Mouse (Mus musculus) frontal cortex, postnatal 10 days (tissue): ENCODE data around the gene Kdm5b.

Source experiments
- DNase-seq, 2 experiments: peaks; one replicate each; pipeline ENCODE4 v3.0.0; 2022; ENCODE audit warnings: low spot score in 2 of 2, mixed read lengths in 1 of 2

Kdm5b gene

DNA sequence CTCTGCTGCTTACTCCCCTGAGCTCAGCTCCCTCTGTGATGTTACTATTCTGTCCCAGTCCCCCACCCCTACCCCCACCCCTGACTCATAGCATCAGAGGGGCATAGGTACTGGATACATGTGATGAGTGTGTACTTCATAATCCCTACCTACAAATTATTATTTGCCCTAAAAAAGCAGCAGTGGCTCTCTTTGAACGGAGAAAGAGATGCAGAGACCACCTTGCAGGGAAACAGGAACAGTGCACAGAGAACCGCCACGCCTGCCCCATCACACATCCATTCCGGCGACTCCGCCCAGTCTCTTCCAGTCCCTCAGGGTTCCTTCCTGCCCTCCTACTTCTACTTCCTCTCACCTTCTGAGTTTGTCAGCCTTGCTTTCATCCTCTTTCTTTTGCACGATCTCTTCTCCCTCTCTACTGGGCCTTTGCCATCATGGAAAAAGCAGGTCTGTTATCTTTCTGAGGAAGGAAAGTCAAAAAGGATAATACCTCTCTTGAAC is 10.3 kb upstream of the Kdm5b start, which contains the start of gene Mgat4e:
Mgat4e (minus strand) TSS at position 51 of the 501 bp plus-strand sequence.
- DNase-seq = no peak

DNA sequence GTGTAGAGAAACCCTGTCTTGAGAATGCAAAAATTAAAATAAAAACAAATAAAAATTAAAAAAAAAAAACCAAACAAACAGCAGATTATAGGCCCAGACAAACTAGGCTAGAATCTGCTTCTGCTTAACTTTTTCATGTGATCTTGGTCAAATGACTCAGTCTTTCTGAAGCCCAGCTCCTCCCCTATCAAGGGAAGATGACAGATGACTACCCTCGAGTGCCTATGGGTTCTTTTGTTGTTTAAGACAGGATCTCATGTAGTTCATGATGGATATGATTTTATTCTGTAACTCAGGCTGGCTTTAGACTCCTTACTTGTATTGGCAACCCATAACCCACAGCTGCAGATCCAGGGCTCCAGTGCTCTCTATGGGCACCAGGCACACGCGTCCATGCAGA is 8.1 kb upstream of the Kdm5b start:
- no peak for DNase-seq

DNA sequence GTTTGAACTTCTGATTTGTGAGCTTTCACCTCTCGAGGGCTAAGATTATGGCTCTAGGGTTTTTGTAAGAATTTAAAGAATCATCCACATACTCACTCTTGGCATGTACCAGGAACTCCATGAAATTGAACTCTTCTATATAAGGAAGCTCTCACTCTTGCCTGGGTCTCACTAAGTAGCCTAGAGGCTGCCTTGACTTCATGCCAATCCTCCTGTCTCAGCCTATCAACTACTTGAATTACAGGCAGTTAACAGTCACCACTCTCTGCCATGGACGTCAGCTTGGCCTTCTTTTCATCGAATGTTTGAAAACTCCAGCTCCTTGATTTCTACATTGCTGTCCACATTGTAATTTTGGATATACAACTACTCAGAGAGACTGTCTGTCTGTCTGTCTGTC is 7.6 kb upstream of the Kdm5b start:
- DNase-seq = no peak

DNA sequence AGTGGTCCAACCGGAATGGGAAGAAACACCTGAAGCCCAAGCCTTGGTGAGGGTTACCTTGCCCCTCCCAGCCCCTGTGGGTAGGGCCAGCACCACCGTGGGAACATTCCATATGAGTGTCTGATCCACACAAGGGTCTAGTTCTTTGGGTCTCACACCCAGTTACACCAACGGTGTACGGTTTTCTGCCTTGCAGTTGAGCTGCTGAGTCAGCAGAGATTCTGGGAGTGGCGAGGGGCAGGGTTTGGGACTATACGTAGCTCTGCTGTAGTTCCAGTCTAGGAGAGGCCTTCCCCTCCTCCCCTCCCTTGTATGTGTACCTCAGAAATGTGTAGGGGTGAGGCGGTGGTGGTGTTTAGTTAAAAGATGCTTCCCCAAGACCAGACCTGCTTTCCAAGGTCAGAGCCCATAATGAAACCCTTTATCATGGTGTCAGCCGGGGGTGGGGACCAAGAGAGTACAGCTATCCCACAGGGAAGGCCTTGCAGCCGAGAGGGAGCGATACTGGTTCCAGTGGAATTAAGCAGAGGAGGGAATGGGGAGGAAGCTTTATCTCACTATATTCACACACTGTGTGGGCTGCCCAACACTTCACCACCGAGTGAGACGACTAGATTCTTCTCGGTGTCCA is 4.6 kb upstream of the Kdm5b start:
- no peak for DNase-seq

DNA sequence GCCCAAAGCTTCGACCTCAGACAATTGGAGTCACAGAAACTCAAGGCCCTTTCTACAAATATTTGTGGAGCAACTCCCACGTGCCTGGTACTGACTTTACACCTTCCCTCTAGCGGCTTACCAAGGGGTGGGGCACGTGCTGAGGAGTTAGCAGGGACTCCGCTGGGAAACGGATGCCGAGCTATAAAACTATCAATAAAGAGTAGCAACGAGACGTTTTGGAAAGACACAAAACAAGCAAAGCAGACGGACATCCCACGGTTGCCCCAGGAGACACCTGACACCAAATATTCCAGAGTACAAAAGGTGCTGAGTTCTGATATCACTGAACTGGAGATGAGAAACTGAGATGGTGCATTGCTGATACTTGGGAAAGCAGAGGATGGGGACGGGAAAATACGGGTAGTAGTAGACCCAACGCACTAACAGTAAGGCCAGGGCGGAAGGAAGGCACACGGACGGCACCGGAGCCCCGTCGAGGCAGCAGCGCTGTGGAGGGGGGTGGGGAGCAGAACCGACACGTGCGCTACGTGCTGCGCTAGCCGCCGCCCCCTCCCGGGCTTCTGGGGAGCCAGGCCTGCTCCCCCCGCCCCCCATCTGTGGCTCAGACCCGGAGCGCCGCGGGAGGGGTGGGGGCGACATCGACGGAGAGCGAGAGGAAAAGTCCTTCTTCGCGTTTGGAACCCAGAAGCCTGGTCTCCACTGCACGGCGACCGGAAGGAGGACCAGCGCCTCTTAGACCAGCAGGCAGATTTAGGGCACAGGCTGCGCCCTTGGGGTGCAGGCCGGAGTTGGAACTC is 3.9 kb upstream of the Kdm5b start:
- peak; percentile 66 to 69 for DNase-seq

DNA sequence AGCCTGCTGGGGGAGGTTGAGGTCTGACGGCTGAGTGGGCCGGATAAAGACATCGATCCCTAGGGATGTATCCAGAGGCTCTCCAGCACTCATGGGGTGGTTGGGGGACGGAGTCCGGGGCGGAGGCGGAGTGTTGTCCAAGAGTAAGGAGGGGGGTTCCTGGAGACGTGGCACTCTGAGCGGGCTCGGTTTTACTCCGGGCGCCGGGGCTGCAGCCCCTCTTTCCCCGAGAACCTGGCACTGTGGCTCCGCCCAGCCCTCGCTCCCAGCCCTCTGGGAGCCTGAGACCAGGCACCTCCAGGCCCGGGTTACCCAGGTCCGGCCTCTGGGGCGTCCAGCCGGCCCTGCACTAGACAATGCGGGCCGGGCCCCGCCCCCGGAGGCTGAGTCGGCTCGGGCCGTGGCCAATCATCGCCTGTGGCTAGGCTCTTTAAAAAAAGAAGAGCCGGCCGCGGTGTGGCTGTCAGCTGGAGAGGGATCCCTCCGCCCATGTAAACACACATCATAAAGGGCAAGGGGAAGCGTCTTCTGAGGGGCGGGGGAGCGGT is 3.2 kb upstream of the Kdm5b start:
- DNase-seq = peak; percentile 92 to 94

DNA sequence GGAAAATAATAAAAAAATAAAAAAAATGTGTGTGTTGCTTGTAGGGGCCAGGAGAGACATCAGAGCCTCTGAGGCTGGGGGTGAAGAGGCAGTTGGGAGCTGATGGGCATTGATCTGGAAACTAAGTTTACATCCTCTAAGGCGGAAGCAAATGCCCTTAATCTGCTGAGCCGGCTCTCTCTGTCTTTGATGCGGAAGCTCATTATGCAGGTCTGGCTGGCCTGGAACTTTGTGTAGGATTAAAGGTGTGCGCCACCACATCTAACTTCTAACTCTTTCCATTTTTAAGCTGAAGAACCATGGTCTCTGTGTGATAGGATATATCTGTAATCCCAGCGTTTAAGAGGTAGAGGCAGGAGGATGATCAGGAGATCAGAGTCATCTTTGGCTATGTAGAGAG is 1.5 kb upstream of the Kdm5b start:
- DNase-seq = no peak

DNA sequence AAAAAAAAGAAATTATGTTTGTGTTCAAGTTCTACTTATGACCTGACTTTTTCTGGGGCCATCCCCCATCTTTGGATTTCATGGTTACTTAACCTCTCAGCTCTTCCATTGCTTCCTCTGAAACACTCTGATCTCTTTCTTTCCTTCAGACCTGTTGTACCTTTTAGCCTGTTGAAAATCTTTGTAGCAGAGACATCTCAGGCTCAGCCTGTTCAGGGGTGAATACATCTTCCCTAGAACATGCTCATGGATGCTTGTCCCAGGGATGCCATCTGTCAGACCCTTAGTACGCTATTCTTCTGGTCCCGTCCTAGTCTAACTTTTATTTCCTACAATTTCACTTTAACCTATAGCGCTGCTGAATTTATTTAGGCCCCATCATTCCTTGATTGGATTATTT is 745 bp upstream of the Kdm5b start:
- DNase-seq = no peak

DNA sequence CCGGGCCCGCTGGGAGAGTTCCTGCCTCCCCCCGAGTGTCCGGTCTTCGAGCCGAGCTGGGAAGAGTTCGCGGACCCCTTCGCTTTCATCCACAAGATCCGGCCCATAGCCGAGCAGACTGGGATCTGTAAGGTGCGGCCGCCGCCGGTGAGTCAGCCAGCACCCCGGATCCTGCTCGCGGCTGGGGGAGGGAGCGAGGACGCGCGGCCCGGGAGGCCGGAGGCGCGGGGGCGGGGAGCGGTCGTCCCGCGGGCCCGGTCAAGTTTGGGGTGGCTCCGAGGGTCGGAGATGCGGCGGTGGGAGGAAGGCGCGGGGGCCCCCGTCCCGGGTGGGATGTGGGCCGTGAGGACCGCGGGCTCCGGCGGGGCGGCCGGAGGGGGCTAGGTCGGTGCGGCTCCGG is 425 bp downstream of the Kdm5b start:
- DNase-seq = peak; percentile 33 to 44

DNA sequence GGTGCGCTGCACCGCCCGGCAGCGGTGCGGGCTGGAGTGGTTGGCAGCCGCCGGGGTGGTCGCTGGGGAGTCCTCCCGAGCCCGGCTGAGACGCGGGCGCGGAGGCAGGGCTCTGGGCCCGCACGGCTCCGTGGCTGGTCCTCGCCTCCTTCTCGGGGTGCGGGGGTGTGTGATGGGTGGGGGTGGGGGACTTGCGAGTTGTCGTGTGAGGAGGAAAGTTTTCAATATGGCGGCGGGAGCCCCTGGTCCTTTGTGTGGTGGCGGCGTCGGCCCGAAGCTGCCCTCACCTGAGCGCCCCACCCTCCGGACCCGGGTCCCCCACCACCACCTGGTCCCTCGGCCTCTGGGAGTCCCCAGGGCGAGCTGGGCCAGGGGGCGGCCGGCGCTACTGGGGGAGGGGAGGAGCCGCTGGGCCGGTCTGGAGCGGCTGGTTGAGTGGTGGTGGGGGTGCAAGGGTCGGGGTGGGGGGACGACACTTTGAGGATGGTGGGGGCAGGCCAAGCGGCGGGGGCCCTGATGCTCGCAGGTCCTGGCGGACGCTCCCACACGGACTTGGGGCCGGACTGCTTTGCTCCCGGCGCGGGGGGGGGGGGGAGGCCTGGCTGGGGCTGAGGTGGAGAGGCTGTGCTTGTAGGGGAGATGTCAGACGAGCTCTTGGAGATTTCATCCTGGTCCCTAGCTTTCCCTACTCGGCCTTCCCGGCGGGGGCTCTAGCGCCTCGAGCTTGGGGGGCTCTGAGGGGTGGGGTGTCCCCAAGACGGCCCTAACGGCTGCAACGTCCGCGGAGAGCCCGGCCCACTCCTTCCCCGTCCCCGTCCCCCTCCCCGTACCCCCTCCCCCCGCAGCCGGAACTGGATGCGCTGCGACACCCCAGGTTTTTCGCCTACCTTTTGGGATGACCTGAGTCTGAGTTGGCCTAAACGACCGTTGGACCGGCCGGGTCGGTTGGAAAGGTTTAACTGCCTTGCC is 1.1 kb downstream of the Kdm5b start:
- DNase-seq = peak; percentile 43

DNA sequence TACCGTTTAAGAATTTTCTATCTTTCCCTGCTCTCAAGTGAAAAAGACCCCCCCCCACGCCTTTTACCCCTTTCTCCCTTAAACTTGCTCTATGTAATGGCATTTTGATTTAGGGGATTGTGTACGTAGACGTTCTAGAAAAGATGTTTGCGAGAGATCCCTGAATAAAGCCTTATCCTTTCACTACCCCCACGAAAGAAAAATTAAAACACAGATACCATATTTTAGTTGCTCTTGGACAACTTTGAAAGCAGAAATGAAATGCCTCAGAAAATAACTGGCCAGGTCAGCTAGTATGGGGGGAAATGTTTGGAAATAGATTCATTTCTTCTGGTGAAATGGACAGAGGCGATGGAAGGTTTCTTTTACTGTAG is 1.8 kb downstream of the Kdm5b start:
- no peak for DNase-seq

DNA sequence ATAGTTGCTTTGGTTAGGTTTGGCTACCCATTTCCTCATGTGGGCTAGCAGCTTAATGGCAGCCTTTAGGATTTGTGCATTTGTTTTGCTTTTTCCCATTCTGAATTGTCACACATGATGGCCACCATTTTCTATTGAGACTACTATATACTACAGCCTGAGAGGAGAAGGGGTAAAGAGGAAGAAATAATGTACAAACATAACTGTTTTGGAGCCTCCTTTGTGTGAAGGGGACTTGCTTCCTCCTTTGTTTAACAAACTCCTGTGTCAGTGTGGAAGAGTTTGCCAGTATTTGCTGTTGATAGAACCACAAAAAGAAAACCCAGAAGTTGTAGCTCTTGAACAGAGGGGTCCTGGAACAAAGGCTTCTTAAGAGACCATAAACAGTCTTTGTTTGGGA is 2.5 kb downstream of the Kdm5b start:
- DNase-seq = no peak

DNA sequence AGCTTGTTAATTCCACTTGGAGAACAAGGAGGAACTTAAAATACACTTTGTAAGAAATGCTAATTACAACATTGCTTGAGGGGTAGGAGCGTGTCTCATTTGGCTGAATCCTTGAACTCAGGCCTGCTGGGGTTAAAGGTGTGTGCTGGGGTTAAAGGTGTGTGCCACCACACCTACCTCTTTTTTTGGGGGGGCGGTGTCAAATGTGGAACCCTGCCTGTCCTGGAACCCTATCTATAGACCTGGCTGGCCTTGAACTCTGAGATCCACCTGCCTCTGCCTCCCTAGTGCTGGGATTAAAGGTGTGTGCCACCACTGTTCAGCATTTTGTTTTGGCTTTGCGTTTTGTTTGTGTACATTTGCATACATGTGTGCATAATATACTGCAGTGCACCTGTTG is 3.8 kb downstream of the Kdm5b start:
- DNase-seq = no peak

DNA sequence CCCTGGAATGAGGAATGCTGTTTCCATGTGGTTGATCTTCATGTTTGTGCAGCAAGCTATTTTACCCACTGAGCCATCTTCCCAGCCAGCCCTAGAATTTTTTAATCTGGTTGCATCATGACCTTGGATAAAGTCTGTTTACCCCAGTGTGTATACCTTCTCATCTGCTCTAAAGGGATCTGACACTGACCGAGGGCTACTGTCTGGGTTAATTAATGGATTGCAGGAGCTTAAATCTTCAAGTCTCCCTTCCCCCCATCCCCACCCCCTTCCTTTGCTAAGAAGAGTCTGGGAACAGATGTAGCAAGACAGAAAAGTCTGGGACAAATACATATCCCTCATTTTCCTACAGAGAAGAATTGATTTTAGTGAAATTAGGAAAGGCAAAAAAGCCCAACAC is 7.5 kb downstream of the Kdm5b start:
- no peak for DNase-seq

DNA sequence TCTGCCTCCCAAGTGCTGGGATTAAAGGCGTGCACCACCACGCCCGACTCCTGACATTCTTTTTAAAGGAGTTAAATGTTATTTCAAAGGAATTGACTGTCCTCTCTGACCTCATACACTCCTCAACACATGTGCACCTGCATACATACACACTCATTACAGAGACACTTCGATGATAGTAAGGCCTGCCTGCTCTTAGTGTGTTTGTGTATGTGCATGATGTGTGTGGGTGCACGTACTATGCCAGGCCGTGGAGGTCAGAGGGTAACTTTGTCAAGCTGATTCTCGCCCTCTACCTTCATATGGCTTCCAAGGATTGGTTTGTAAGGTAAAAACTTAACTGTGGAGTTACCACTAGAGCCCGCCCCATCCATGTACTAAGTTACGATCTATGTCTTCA is 10.2 kb downstream of the Kdm5b start:
- no peak for DNase-seq

DNA sequence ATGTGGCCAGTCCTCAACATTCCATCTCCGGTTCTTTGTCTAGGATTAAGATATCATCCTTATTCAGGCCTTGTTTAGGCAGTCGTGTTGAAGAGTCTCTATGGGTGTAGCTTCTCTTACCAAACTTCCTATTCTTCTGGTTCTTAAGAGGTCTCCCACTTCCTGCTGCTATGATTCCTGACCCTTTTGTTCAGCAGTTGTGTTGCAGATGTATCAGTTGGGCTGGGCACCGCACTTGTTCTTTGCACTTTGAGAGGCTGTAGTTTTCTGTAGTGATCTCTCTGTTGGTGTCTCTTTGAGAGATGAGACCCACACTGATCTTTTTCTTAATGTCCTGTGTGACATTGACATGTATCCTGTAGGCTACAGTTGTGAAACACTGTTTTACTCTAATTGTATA is 10.7 kb downstream of the Kdm5b start:
- DNase-seq = no peak

DNA sequence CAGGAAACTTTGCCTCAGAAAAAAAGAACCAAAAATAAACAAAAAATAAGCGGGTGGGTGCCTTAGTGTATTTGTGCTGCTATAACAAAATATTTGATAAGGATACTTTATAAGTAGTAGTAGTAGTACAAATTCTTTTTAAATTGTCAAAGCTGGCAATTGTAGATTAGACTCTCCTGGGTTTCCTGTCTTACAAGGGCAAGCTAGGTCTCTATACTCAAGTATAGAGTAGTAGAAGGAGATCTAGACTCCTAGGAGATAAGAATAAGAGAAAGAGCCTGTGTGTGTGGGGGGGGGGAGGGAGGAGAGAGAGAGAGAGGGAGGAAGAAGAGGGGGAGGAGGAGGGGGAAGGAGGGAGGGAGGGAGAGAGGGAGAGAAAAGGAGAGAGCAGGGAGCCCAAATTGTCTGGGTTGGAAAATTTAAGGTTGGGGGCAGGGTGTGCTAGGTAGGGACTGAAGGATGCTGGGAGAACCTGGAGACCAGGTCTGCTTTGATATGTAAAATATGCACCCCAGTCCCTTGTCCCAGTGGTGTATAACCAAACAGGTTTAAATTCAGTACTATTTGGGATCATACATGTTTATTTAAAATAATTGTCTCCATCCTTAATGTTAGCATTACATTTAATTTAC is 13.4 kb downstream of the Kdm5b start:
- DNase-seq = no peak

DNA sequence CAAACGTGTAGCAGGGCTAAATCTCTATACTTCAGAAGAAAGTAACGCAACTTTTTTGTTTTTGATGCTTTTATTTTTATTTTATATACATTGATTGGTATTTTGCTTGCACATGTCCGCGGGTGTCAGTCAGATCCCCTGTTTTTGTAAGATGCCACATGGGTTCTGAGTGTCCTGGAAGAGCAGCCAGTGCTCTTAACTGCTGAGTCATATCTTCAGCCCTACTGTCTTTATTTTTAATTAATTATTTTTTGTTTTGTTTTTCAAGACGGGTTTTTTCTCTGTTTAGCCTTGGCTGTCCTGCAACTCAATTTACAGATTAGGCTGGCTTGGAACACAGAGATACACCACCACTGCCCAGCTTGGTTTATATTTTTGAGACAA is 14.0 kb downstream of the Kdm5b start:
- DNase-seq = no peak

DNA sequence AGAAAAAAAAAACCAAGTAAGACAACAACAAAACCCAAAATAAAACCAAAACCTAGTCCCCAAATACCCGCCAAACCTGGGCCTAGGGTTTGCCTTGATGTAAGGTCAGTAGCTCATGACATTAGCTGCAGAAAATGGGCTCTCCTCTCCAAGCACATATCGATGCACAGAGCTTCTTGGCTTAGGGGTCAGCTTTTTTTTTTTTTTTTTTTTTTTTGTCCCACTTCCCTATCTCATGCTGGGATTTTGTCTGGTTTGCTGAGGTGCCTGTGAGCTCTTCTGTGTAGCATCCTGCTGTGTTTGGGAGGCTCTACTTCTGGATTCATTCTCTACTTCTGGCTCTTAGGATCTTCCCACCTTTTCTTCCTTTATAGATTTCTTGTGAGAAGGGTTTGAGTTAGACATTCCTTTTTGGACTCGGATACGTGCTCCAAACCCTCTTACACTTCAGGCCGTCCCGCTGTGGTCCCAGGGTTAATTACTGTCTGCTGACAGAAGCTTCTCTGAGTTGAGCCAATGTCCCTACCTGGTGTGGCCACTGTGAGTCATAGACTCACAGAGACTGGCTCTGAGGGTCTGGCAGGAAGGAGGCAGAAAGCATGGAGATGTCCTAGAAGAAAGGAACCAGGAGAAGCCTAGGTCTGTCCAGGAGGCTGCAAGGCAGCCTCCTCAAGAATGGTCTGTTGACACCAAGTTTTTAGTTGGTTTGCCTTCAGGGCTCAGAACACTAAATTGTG is 17.6 kb downstream of the Kdm5b start:
- no peak for DNase-seq

DNA sequence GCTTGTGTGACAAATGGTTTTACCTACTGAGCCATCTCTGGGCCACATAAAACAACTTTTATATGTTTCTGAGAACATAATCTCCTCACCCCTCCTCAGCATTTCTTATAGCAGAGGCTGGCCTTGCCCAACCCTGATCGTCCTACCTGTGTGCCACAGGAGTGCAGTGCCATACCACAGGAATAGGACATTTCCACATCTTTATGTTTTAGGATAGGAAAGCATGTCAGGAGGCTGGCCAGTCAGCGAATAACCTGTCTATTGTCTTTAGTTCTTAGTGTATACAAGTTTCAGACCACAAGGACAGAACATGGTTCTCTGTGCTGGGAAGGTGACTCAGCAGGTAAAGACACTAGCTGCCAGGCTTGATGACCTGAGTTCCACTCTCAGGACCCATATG is 20.8 kb downstream of the Kdm5b start:
- no peak for DNase-seq

DNA sequence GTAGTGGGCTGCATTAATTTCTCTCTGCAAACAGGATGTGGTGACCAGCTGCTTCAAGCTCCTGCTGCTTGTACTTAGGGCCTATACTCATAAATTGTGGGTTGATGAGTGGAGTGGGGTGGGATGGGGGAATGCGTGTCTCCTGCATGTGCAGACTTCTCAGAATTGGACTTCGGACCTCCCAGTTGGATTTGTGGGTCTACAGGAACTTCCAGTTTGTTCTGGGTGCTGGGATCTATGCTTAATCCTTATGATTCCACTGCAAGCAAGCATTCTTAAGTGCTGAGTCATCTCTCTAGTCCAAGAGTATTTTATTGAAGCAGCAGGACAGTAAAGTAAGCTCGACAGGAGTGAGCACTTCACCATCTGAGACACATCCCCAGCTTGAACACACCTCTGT is 23.6 kb downstream of the Kdm5b start:
- no peak for DNase-seq
